Mouse (Mus musculus) layer of hippocampus, adult 8-10 months (tissue): Measurements from ENCODE around the gene Ust. TPM values are rescaled to one million over a fixed set of nuclear protein-coding genes. Genes with fewer than 3 reads are reported as not detected.
"Not testable (repeated sequence)": the region's sequence is repeated elsewhere in the genome, so short reads cannot be mapped to it uniquely, and the experiment has no call there.

Experiments
- DNase-seq, 2 experiments: peaks; one replicate each; pipeline ENCODE4 v3.0.0; 2022; ENCODE audit warnings: low spot score in 2 of 2
- total RNA-seq, 4 experiments: library from RNA; stranded (reverse); gene quantifications; 2 replicates each; pipeline ENCODE4 v1.2.4; 2022

Ust gene
- 10 to 100 TPM; 55.3 to 61.3 (median 57.6) TPM for total RNA-seq

- peak; percentile 54 to 56 for DNase-seq
These were observed at the start of gene Ust for GRCm38 (mm10) chr10:8518141-8519013. Ust (minus strand) TSS chr10:8518825.

- no peak for DNase-seq
These were observed 42.7 kb upstream of the Ust start for GRCm38 (mm10) chr10:8561366-8561765.

- DNase-seq, result not testable (repeated sequence)
These were observed 40.9 kb upstream of the Ust start for GRCm38 (mm10) chr10:8559566-8559965.

GRCm38 (mm10) chr10:8552239-8552638, 33.6 kb upstream of the Ust start:
- not testable (repeated sequence) for DNase-seq

- DNase-seq, result not testable (repeated sequence)
These were observed 33.0 kb upstream of the Ust start for GRCm38 (mm10) chr10:8551601-8552000.

DNA sequence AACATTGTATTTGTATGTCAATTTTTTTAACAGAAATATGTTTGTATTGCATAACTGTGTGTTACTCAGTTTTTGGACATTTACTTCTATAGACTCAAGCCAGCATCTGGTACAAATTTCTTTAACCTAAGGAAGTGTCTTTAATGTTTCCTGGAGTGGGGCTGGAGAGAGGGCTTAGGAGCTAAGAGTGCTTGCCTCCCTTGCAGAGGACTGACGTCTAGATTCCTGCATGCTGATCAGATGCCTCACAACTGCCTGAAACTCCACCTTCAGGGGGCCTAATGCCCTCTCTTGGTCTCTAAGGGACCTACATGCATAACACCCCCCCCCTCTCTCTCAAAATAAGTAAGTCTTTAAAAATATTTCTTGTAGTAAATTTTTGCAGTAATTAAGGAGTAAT, 22.9 kb upstream of the Ust start:
- no peak for DNase-seq

- no peak for DNase-seq
These were observed 16.8 kb upstream of the Ust start for GRCm38 (mm10) chr10:8535445-8535844.

- no peak for DNase-seq
These were observed 13.0 kb upstream of the Ust start for GRCm38 (mm10) chr10:8531651-8532050.

DNA sequence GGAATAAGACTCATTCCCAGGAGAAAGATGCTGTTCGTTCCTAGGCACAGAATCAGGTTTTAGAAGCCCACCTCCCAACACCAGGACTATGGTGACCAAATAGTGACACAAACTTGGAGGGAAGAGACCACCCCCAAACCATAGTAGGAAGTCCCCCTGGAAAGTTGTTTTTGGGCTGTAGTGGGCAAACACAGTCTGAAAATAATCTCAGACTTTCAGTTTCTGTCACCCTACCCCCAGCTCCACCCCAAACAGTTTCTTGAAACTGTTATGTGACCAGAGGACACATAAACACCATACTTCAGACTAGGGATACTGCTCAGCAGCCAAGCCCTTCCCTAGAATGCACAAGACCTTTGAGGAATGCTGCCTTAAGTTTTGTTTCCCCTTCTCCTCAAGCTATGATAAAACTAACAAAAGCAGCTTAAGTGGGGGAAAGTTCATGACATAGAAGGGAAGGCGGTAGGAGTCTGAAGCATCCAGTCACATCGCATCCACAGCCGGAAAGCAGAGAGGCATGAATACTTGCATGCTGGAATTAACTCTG, 12.0 kb upstream of the Ust start:
- DNase-seq, result no peak

GRCm38 (mm10) chr10:8529173-8529572, 10.5 kb upstream of the Ust start:
- DNase-seq, result no peak

DNA sequence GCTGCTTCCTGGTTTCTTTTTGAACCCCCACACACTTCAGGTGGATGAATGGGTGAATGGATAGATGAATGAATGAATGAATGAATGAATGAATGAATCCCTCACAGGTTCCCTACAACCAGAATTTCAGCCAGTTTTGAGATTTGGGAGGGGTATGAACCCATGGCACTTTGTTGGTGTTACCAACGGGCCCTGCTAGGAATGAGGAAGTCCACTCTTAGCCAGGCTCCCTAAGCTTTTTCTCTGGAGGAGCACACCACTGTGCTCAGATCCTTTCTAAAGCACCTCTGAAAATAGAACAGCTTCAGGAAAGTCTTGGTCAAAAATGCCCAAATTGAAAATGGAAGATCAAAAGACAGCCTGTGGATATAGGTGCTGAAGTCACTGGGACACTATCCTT, 6.7 kb upstream of the Ust start:
- DNase-seq, result no peak

GRCm38 (mm10) chr10:8521536-8521935, 2.9 kb upstream of the Ust start:
- no peak for DNase-seq

DNA sequence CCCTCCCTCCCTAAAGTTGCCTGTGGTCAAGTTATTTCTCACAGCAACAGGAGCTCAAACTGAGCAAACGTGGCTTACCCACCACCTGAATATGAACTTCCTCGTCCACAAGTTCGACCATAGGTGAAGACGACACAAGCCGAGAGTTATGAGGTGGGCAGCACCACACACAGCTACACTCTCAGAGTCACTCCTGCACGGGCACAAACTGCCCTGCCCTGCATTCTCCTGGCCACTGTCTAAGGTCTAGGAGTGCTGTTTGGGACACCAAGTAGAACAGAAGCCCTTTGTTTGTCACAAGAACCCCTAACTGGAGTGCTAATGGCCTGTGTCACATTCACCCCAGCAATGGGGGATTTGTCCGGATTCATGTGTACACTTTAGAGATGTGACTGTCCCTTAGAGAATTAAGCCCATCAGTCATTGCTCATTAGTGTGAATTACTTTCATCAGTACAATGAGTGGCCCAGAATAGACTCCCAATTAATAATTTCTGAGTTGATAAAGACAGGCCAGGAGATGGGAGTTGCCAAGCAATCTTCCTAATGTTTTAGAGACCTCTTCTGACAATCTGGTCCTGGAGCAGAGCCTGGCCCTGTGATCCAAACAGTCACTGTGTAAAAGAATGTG, 2.3 kb upstream of the Ust start:
- no peak for DNase-seq

GRCm38 (mm10) chr10:8519014-8519491, 428 bp upstream of the Ust start:
- DNase-seq, result no peak

DNA sequence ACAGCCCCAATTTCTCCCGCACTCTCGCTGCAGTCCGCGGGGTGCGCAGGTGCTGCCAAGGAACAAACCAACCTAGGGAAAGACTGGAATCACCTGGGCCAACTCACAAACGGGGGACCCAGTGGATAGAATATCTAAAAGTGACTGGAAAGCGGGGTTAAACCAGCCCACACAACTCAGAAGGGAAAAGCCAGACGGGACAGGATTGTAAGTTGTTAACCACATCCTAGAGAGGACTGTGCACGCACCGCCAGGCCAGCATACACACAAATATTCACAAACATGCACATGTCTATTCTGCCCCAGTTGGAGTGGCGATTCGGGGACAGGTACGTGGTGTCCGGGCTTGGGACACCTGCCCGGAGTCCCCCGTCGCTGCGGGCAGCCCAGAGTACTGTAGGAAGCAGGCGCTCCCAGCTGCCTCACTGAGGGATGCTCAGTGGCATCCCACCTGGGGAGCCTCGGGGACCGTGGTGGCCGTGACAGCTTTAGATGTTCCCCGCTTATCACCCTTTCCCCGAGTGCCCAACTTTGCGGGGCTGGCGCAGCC, 959 bp downstream of the Ust start:
- DNase-seq, result peak in 1 of 2 experiments; percentile 30

DNA sequence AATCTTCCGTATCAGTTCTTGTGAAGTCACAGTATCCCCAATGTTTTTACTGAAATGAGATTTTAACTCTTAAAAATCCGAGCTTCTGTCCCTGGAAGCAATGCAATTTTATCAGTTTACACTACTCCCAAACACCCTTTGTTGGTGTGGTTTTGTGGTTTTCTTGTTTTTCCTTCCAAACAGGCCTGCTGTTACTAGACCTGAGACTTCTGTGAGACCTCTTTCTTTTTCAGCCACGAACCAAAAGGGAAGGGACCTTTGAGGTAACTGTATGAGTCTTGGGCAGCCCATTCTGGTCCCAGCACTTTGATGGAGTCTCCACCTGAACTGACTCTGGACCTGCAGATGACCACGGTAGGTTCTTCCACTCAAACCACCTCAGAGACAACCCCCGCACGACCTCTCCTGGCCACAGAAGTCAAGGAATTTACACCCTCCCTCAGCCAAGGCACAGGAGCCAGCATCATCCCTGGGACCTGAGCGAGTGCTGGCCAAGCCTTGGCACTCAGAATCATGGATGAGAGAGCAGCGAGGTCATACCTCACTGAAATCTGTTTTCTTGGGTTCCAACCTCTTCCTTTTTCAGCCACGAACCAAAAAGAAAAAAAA, 1.6 kb downstream of the Ust start:
- DNase-seq, result no peak

- DNase-seq, result no peak
These were observed 4.9 kb downstream of the Ust start for GRCm38 (mm10) chr10:8513690-8514089.

DNA sequence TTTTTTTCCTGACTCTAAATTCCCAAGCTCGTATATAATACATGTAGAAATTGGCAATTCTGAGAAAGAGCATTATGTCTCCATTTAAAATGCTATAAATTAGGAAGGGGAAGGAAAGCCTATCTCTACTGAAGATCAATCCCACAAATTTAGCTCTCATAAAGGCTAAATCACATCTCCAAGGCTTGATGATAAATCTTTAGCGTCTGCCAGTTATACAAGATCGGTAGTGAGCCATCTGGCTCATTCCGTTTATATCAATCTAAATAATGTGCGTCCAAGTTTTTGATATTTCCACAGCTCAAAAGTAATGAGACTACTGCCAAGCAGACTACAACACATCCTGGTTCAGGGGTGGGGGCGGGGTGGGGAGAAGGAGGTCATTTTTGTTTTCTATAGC, 6.4 kb downstream of the Ust start:
- DNase-seq, result peak in 1 of 2 experiments; percentile 29

- peak in 1 of 2 experiments; percentile 30 for DNase-seq
These were observed 6.9 kb downstream of the Ust start for GRCm38 (mm10) chr10:8511760-8512159.

- DNase-seq, result no peak
These were observed 12.4 kb downstream of the Ust start for GRCm38 (mm10) chr10:8506247-8506573.

DNA sequence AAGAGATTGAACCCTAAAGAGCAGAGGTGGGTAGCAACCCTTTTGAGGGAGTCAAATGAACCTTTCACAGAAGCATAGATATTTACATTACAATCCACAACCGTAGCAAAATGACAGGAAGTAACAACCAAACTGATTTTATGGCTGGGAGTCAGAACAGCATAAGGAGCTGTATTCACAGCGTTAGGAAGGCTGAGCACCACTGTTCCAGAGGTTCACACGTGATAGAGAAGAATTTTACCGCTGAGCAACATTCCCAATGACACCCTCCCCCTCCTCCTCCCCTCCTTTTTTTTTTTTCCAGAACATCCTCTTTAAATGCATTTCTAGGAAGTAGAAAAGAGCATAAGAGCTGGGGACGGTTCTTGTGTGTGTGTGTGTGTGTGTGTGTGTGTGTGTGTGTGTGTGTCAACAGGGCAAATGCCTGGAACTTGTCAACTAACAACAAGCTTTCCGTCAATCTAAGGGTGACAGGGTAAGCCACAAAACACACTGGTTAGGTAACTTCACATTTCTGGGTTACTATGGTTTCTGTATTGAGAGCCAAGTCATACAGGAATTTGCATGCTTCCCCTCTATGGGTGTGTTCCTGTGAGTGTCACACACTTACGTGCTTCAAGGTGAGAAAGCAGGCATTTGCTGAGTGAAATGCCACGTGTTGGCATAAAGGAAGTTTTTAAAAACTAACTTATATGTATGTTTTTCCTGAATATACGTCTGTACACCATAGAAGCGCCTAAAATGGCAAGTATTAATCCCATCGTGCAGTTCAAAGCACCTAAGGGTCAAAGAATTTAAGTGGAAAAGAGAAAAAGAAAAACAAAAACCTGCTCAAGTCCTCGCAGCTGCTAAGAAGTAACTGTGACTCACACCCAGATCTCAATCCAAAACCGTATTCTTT, 13.0 kb downstream of the Ust start:
- DNase-seq, result no peak
